Mouse (Mus musculus) thymus, postnatal 25 days (tissue): ENCODE results near the gene Unkl.

Experiments used
- DNase-seq: peaks from one replicate; pipeline ENCODE4 v3.0.0; 2022

Gene Unkl

DNA sequence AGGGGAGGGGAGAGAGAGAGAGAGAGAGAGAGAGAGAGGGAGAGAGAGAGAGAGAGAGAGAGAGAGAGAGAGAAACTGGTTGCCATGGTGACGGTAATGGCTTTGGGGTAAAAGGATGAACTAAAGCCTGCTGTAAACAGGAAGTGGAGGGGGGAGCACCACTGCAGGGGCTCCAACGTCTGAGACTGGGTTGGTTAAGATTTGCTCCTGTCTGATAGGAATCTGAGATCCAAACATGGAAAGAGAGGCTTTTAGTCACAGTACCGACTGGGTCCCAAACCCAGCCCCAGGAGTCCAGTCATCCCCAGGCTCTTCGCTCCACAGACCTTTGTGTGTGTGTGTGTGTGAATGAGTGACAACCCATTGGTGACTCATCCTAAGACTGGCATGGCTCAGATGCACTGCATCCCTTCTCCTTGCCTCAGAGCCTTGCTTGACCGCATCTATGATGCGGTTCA, 69.6 kb downstream of the Unkl start:
- peak; percentile 42 for DNase-seq

DNA sequence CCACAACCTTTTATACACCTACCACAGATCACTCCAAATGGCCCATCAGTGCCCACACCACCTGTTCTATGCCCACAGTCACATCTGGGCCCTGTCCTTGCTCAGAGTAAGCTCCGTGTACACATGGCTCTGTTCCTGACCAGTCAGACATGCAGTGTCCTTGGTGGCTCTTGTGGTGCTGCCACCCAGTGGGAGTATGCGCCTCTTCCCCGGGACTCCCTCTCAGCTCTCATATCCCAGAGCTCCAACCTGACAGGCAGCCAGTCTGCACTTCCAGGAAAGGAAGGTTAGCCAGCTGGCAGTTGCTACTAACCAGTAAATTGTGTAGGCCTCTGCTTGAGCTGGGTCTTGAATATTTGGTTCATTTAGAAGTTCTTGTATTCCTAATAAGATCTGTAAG, 76.3 kb downstream of the Unkl start:
- DNase-seq = no peak

DNA sequence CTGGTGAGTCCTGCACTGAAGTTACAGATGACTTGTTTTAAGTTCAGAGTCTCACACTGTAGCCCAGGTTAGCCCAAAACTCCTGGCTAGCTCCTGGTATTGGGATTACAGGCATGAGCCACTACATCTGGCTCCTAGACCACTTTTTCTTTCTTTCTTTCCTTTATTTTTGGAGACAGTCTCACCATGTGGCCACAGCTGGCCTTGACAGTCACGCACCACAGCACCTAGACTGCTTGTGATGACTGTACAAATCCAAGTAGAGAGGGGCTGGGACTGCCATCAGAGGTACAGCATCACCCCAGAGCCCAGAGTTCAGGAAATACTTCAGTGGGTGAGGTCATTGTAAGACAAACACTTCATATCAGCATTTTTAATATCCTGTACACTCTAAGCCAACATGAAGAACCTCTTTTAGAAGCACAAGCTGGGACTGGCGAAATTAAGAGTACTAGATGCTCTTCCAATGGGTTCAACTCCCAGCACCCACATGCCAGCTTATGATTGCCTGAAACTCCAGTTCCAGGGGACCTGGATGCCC, 82.7 kb downstream of the Unkl start:
- DNase-seq = no peak

DNA sequence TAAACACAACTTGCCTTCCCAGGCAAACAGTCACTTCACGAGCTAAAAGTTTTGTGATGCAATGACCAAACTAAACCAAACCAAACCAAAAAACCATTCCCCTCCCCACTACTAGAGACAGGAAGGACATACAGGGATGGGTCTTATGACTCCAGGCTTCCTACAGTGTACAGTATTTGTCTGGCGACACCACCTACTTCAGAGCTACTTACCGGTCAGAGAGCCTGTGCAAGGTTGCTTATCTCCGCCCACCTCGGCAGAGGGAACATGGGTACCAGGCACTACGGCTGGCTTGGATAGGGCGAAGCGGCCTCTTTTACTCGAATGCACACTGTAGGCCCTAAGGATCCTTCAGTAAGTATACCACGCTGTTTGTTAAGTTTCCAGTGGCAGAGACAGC, 84.1 kb downstream of the Unkl start:
- DNase-seq = no peak

DNA sequence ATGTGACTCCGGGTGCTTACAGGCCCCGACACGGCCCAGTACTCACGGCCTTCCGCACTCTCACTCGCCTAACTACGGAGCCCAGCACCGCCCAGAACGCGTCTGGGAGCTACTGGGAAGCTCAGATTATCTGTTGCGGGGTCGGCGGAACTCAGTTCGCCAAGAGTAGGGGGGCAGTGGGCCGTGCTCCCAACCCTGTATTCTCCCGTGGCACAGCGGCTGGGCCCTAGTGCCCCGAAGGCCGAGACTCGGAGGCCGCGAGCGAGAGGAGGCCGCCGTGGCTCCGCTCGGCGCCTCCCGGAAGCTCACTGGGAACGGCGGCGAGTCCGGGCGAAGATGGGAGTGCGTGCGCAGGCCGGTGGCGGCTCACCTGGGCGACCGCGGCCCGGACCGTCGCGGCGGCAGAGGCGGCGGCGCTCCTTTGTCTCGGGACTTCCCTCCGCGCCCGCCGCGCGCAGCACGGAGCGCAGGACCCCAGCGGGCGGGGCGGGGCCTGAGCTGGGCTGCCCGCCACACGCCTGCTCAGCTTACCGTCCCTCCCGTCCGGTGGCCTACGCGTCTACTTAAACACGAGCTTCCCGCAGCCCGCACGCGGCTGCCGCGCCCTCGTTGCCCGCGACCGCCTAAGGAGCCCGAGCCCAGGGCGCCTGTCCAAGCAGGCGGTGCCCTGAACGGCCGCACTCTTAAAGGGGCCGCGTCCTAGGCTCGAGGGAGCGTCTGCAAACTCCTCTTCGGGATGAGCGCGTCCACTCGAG, 84.9 kb downstream of the Unkl start:
- no peak for DNase-seq

DNA sequence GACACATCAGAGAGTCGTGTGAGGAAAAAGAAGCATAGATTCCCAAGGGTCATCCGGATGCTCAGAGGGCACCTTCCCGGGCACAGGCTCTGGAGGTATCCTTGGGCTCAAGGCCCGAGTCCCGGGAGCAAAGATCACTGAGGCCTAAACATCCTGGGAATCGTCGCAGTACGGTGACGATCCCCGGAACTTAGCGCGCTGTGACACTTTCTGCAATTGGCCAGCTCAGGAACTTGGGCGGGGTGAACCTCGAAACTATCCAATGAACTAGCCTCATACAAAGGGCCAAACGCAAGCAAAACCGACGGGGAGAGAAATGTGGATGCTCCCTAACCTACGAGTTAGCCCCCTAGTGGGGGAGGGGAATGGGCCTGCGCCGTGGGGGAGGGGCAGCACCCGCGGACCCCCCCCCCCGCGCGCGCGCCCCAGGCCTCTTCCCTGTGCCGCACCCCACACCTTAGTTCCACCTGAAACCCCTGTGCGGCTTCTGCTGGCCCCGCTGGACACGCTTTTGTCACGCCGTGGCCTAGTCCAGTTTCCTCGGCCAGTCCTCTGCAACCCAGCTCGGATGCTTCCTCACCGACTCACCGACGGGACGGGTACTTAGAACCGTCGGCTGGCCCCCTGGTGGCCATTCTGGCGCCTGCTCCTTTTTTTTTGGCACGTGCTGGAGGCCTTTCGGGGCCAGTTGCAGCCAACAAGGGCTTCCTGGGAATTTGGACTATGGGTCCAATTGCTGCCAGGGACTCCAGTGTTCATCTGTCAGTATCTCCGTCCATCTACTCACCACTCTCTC, 85.7 kb downstream of the Unkl start:
- DNase-seq = peak; percentile 98

DNA sequence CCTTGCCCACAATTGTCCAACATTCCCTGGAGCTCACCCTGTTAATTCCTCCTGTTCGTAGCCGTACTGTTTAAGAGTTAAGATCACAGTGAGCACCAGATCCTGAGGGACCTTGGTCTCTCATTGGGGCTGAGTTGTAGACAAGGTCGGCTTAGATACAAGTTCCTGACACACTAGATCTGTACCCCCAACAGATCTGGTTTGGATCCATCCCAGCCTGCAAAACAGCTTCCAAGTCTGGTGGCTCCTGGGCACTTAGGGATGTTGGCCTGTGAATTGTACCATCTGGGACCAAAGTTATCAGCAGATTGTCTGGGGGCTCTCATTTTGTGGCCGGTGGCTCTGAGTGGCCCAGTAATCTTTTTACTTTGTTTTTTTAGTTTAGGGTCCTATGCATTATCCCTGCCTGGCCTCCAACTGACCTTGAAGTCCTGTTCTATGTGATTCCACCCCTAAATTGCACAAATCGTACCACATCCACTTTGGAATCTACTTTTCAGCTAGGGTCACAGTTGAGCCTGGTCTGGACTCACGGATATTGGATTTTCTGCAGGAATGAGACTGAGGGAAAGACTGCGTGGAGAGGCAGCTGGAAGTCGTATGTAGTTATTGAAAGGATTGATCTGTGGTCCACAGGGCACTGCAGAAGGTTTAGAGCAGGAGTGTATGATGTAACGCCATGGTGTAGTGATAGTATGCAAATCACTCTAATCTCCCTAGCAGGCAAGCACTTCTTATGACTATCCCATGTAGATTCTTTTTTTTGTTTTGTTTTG, 86.6 kb downstream of the Unkl start, which contains the start of gene Ube2i:
Gene Ube2i, minus strand, starts transcription at position 52 of the 776 bp plus-strand sequence.
- DNase-seq = no peak

DNA sequence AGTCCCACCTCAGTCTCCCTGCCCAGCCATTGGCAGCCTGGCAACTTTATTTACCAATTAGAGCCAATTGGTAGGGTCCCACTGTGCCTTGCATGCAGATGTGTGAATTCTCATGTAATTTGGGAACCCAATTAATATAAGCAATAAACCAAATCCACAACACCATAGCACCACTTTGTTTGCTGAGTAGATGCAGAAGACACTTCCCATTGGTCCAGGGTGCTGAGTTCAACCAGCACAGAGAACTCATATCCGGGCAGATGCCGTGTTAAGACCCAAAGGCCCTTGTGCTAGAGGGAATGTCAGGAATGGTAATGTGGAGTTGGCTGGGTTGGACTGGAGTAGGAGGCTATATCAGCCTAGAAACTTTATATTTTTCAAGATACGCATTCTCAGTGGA, 87.6 kb downstream of the Unkl start:
- no peak for DNase-seq

DNA sequence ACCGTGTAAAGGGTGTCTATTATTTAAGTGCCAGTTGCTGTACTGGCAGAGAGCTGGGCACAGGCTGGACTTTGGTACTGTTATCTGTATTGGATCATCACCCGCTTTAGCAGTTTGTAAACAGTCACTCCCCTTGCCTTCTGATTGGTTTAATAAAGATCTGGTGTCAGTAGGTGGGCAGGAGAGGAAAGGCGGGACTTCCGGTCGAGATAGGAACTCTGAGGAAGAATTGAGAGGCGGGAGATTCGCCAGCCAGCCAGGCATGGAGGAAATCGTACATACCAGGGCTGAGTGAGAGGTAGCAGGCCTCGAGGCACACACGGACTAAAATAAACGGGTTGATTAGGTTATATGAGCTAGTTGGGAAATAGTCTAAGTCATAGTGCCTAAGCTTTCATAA, 93.9 kb downstream of the Unkl start:
- DNase-seq = peak; percentile 28
